Mouse (Mus musculus) cerebellum, adult 9-10 months (tissue): ENCODE data around the gene Herpud1.
A peak's percentile ranks its signal among the peaks of the same experiment; 100 is the strongest.
"Not testable (repeated sequence)": the region's sequence is repeated elsewhere in the genome, so short reads cannot be mapped to it uniquely, and the experiment has no call there.

Source experiments
- DNase-seq: peaks from one replicate; pipeline ENCODE4 v3.0.0; 2022

Herpud1 gene

DNA sequence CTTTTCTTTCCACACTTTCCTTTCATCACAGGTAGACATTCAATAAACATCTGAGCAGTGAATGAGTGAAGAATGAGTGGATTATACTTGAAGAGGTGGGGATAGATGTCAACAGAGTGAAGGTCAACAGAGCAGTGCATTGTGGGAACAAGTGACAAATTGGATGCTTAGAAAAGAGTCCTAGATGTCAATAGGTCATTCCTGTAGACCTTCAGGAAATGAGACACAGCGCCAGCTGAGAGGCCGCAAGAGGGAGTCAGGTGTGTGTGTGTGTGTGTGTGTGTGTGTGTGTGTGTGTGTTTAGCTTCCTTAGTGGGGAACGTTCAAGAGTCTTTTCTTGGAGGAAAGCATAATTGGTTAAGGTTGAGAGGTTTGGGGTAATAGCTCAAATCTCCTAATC lies 10.1 kb upstream of the Herpud1 start:
- DNase-seq, result no peak

DNA sequence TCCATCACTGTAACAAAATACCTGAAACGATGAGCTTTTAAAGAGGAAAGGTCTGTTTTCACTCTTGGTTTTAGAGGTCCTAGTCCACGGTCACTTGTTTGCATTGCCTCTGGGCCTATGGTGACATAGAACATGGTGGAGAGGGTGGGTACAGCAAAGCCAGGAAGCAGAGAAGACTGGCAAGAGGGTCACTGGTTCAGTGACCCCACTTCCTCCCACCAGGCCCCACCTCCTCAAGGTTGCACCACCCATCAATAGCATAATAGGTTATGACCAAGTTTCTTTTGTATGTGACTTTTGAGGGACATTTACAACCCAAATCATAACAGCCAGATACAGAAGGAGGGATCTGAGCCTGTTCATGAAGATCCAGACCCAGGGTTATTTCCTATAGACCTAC lies 9.7 kb upstream of the Herpud1 start:
- no peak for DNase-seq

DNA sequence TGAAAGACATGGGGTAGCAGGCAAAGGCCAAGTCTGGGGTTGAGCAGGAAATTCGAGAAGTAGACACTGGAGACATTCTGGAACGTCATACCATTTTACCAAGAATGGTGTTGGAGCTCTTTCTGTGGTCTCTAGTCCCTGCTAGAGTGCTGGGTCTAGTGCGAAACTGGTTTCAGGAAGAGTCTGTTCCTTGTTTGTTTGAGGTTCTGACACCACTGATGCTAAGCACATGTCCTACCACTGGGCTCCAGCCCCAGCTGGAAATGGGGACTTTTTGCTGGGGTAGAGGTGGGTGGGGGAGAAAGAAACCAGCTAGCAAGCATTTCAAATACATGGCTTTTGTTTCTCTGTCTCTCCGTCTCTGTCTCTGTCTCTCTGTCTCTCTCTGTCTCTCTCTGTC lies 9.2 kb upstream of the Herpud1 start:
- no peak for DNase-seq

DNA sequence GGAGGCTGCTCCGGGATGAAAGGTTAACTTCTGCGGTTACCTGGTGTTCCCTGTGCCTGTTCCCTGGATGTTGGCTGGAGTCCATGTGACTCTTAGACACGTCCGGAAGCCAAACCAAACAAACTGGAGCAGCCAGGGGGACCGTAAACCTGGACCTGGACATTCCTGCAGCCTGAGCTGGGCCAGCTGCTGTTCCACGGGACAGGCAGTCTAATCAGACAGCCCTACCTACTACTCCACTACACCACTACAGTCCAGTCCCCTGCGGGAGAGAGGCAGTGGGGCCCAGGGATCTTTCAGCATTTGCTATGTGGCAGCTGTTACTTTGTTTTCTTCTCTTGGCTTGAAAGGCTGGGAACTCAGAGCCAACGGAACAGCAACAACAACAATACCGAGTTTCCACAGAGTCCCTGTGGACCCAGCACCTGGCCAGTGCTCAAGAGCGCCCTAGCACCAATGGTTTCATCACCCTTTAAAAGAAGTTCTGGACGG lies 8.5 kb upstream of the Herpud1 start:
- no peak for DNase-seq

DNA sequence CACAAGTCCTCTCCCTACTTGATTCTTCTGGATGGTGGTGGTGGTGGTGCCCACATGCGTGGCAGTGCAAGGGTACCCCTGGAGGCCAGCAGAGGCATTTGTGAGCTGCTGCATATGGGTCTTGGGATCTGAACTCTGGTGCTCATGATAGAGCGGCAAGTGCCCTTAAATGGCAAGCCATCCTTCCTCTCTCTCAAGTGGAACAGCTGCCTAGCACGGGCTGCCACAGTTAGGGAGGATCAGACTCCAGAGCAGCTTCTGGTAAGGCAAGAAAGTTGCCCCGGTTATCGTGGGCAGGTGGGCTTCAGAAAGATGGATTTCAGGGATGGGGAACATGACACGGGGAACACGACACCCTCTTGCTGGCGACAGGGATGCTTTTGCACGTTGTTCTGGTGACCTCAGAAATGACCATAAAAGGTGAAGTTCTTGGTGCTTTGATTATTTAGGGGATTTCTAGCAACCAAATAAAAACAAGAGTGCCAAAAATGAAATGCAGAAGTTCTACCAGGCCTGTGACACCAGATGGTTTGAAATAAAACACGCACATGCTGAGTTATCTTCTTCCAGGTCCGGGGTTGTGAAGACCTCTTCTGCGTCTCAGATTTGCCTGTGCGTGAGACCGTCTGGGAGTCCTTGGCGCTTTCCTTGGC lies 7.3 kb upstream of the Herpud1 start:
- DNase-seq, result no peak

DNA sequence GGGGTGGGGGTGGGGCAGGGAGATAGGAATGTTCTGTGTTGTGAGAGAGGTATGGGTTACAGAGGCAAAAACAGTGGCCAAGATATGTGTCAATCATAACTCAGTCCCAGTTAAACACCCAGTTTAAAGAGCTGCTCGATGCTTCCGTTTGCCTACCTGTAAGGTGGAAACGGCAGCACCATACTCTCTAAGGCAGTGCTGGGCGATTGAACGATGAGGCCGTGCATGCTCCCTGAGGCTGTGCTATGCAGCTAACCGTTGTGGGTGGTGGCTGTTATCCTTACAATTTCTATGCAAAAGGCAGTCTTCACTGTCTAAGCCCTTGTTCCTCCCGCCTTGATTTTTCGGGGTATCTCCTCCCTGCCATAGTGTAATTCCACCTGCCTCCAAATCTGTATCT lies 6.6 kb upstream of the Herpud1 start:
- no peak for DNase-seq

DNA sequence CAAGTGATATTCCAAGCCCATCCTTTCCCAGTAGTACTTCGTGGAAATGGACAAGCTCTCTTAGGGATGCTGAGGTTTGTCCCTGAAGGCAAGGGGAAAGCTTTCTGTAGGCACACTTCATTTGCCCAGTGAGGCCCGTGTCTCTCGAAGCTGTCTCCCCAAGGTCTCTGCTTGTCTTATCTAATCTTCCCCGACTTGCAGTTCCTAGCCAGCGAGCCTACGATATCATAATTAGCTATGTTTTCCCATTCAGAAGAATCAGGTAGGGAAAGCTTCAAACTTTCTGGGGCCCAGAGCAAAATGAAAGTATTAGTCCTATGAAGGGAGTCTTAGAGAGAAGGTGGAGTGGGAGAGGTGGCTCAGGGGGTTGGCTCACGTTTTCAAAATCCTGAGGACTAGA lies 2.1 kb upstream of the Herpud1 start:
- no peak for DNase-seq

DNA sequence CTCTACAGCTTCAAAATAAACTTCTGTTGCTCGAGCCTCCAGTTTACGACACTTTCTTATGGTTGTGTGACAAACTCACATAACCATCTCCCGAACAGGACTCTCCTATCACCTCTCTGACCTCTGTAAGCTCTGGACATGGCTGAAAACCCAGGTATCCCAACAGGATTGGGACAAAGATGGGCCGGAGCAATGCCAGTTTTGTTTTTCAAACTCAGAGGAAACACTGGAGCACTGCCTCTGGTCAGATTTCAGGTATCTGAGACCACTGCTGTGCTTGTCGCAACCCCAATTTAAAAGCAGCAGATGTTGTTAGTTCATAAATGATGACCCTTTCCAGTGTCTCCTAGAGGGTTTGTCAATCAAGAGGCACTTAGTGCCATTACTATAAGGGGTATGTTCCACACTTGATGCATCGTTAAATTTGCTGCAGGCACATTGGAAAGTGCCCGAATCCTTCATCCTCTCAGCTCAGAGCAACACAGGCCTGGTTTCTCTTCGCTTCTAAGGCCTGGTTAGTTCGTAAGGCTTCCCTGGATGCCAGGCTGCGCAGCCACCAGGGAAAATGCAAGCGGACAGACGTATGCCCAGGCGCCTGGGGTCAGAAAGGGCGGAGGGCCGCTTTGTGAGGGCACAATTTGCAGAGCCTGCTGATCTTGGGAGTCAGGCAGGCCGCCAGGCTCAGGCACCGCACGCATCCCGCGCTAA lies 578 bp upstream of the Herpud1 start:
- DNase-seq, result no peak

DNA sequence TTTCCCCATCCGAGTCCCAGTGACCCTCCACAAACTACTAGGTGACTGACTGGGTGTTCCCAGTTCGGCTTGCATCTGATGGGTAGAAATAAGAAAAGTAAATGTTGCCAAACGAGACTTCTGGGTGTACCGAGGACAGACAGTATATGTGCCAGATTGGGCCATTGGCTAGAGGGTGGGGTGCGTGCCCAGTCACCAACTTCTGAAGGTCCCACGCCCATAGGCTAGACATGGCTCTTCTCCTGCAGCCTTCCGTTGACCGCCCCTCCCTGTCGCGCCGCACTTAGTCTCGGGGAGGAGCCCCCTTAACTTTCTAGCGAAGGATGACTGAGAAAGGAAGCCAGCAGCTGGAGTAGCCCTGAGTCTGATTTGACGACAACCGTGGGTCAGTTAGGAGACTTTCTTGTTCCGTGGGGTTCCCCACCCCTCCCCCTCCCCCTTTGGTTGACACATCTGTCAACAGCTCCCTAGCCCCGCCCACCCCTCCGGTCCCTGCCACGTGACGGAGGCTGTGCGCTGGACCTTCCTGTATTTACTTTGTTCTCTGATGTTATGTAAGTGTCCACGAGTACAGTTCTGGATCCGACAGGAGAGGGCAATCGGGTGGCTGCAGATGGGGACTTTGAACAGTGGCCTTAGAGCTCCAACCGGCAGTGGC lies 918 bp downstream of the Herpud1 start:
- peak; percentile 85 for DNase-seq

DNA sequence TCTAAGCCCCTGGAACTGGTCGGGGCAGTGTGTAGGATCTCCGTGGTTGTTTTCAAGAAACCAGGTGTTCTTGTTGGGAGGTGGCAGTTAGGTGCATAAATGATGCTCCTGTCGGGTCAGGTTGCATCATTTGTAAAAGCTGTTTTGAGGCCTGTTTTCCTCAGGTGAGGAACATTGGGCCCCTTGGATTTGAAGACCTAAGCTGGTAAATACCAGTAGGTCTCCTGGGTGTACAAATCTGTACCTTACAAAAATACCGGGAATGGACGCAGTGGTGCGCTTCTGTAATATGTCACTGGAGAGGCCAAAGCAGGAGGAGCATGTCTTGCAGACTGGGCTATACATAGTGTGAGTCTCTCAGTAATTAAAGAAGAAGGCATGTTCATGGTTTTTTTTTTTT lies 1.5 kb downstream of the Herpud1 start:
- DNase-seq, result no peak

DNA sequence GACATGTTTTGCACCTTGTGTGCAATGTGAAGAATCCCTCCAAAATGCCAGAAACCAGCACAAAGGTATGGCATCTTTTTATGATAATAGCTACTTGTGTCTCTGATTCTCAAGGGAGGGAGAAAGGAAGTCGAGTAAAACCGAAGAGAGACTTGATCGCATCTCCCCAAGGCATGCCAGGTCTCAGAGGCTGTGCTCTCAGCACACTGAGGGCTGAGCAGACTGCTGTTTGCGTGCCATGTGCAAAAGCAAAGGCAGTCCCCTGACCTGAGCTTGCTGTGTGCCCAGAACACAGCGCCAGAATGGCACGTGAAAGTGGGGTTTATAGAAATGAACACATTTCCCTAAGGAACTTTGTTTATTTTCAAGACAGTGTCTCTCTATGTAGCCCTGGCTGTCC lies 3.3 kb downstream of the Herpud1 start:
- DNase-seq, result no peak

DNA sequence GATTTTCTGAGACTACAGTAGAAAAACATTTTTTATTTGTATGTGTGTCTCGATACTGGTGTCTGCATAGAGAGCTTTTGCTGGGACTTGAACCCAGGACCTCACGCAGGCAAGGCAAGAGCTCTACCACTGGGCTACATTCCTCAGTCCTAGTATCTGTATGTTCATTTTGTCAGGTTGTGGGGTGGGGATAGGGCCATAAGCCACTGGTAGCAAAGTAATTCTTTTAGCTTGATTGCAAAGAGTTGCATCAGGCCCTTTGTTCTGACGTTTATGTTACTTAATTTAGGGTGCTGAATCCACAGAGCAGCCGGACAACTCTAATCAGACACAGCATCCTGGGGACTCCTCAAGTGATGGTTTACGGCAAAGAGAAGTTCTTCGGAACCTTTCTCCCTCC lies 4.2 kb downstream of the Herpud1 start:
- no peak for DNase-seq

DNA sequence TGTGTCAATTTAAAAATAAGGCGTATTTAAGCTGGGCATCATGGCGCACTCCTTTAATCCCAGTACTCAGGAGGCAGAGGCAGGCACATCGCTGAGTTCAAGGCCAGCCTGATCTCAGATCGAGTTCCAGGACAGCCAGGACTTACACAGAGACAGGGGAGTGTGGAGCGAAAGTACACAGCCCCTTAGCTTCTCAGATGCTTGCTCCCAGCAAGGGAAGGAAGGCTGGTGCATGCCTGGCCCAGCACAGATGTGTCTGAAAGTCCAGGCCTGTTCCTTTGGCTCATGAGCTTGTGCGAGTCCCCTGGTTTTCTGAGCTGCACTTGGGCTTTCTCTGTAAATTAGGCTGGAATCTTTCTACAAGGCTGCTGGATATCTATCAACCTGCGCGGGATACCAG lies 4.7 kb downstream of the Herpud1 start:
- DNase-seq, result no peak

DNA sequence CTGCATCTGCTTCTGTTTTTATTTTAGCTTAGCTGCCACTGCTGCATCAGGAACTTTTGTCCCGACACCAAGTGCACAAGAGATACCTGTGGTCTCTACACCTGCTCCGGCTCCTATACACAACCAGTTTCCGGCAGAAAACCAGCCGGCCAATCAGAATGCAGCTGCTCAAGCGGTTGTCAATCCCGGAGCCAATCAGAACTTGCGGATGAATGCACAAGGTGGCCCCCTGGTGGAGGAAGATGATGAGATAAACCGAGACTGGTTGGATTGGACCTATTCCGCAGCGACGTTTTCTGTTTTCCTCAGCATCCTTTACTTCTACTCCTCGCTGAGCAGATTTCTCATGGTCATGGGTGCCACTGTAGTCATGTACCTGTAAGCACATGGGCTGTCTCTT lies 5.9 kb downstream of the Herpud1 start:
- peak; percentile 42 for DNase-seq

DNA sequence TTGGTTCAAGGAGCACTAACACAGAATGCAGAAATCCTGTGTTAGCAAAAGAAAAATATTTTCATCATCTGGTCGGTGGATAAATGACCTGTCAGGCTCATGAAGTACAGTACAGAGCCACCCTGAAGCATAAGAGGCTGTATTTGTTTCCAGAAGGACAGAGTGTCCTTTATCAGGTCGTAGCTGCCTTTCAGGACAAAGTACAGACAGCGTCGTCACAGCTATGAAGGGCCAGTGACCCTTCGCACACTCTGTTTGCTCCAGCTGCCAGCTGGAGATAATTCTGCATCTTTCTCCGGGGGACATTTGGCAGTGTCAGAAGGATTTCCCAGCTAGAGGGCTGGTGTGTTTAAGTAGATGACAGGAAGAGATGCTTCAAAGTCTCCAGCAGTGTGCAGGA lies 6.4 kb downstream of the Herpud1 start:
- no peak for DNase-seq

DNA sequence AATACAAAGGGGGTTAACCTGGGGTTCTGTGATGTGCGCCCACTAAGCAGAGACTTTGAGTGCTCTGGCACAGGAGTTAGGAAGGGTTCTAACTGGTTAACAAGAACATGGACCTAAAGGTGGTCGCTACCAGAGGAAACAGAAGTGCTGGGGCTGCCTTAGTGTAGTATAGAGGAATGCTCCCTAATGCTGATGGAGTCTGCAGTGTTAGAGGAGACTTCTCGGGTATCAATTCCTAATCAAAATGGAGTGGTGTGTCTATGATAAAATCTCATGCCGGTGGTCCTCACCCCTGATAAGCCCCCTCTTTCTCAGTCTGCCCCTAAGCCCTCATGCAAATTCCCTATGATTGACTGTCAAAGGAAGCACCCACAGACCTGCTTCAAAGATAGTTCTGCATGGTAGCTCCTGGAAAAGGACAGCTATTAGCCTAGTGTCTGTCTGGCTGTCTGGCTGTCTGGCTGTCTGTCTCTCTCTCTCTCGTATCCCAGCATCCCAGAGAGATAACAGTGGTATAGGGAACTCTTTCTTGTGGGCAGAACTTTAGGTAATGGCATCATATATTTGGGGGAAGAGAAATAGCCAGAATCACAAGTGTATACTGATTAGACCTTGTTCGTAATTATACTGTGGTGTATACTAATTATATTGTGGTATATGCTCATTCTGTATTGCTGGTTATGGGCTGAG lies 9.8 kb downstream of the Herpud1 start:
- DNase-seq, result no peak

DNA sequence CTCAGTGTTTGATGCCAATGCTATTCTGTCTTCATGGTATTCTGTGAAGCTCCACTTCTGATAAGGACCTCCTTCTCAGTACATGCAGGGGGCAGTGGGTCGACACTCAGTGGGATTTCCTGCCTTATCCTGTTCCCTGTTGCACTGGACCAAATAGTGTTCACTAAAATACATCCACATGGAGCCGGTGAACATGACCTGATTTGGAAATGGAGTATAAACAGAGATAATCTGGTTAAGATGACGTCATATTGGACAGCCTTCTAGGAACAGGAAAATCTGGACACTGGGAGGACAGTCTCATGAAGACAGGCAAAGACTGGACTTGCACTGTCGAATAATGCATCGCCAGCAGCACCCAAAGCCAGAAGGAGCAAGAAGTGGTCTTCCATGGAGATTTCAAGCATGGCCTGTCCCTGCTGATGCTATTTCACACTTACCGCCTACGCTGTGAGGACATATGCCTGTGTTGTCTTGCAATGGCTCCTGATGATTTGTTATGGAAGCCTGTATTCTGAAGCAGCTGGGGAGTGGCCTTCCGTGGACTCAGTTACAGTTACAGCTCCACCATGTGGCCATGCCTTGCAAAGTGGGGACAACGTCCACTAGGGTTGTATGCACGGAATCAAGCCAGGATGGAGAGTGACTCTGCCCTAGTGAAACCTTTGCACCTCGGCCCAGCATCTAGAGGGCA lies 10.9 kb downstream of the Herpud1 start:
- peak; percentile 43 for DNase-seq

DNA sequence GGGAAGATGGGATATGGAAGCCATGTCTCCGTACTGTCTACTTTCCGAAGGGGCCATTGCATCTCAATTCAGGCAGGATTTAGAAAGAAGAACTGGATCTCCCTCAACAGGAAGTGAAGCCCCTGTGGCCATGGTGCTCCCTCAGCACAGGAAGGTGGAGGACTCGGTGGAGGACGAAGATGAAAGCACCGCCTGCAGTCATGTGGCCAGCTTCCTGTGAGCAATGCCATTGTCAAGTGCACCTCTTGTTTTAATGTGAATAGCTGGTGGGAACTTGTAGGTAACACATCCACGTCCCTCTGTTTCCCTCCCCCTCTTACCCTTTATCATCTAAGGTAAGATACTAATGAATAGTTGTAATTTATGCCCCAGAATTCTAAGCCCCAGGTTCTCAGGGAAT lies 12.3 kb downstream of the Herpud1 start:
- DNase-seq, result no peak

DNA sequence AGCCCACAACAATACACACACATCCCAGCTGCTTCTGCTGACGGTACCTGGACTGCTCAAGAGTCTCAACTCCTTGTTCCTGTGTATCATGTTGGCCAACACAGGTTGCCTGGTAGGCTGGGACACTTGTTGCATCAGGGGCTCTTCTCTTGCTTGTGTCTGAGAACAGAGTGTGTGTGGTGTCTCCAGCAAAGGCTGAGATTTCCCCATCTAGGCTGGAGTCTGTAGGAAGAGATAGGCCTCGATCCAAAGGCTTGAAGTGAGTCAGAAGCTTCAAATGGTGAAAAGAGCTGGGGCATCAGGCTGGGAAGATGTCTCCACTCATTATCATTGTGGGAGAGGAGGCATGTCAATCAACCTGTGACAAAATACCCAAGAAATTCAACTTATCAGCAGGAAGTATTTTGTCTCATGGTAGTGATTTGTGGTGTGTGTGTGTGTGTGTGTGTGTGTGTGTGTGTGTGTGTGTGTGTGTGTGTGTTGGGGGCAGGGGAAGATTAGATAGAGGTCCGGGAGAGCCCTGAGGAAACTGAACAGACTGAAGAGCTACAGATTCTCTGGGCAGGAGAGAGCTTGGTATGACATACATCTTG lies 13.2 kb downstream of the Herpud1 start:
- no peak for DNase-seq

DNA sequence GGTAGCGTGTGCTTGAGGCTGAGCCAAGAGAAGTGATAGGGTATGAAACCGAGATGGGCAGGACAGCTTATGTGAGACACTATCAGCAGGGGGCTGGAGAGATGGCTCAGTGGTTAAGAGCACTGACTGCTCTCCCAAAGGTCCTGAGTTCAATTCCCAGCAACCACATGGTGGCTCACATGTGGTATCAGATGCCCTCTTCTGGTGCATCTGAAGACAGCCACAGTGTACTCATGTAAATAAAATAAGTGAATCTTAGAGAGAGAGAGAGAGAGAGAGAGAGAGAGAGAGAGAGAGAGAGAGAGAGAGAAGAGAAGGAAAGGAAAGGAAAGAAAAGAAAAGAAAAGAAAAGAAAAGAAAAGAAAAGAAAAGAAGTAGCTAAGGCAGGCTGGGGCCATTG lies 13.7 kb downstream of the Herpud1 start:
- not testable (repeated sequence) for DNase-seq

DNA sequence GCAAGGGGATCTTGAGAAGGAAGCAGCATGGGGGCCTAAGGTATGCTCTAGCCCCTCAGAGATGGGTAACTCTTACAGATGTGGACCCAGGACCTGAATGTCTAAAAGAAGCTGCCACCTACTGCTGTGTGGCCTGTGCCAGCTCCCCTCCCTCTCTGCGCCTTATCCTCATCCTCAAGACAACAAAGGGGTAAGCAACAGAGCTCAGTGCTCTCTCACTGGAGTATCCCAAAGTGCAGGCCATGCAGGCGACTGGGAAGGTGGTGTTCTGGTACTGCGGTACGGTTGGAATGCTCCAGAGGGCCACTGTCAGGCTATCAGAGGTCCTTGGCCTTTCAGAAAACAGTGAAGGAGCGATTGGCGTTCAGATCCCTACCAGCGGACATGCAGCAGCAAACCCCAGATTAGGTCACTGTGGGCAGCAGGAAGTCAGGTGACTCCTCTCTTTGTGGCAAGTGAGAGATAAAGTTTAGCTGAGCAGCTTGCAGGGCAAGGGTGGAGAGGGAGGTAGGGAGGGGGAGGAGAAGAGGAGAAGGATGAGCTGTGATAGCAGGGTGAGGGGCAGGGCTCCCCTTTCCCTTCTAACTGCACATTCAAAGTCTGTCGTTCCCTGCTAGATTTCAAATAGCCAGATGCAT lies 22.3 kb downstream of the Herpud1 start:
- DNase-seq, result no peak

DNA sequence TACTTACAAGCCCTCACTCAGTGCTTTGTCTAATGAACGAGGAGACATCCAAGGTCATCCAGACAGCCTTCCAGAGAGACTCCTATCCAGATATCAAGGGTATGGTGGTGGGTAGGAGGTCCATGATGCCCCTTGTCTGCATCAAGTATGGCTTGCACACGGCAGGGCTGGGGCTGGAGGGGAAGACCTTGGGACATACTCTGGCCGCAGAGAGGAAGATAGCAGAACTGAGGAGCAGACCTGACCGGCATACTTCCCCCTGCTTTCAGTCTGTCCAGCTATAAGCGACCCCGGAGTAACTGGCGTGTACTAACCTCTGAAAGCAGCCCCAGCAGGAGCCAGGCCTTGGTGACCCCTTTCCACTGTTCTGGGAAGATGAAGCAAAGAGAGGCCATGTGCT lies 23.3 kb downstream of the Herpud1 start:
- DNase-seq, result no peak
